In genomic region chr2:52675278-52675987, GRCm38 (mm10) we compare ENCODE assay signal across 8 mouse cellular contexts. TPM values are rescaled to one million over a fixed set of nuclear protein-coding genes. Genes with fewer than 3 reads are reported as not detected.
DNase-seq lines count a peak whose midpoint lies in the region; ATAC-seq and TF ChIP-seq lines count a peak whose summit lies in the region.

No protein-coding gene starts in this region.

- H3K4me1 ChIP-seq in bone marrow macrophage, adult 2 months (ENCODE audit: control insufficient read depth, insufficient read depth, low read length) = peaks cover 3% of the 10 kb centered on the region; the same call in 1 of the 2 replicates
- peaks cover 16% of the 10 kb centered on the region for H3K4me1 ChIP-seq in forebrain, embryonic 12.5 days
- H3K4me1 ChIP-seq in kidney, postnatal 0 days (replicated peaks; ENCODE audit: insufficient read depth, low read length) = 0 out of 2 replicates have a peak, but pooled peaks cover 6% of the 10 kb centered on the region

- H3K27me3 ChIP-seq in forebrain, embryonic 12.5 days = peaks cover 38% of the 10 kb centered on the region
- peaks cover 4% of the 10 kb centered on the region; the same call in 1 of the 2 replicates for H3K27me3 ChIP-seq in kidney, postnatal 0 days (ENCODE audit: insufficient read depth, low read length)
- H3K27me3 ChIP-seq in myocyte (ENCODE audit: control insufficient read depth, insufficient read depth, insufficient read length) = peaks cover 25% of the 10 kb centered on the region

- TF ChIP-seq POLR2A in bone marrow macrophage, adult 2 months (IDR thresholded peaks at IDR 0.05; ENCODE audit: borderline replicate concordance, low read depth, low read length) = no peak
- TF ChIP-seq POLR2A in myocyte (IDR thresholded peaks at IDR 0.05; ENCODE audit: insufficient read length, low read depth) = no peak

- peak overlapping the region; percentile 73 for H3K4me3 ChIP-seq in layer of hippocampus, adult 2 months
- H3K4me3 ChIP-seq in bone marrow macrophage, adult 2 months (ENCODE audit: insufficient read depth, low read length) = peak overlapping the region; percentile 57
- H3K4me3 ChIP-seq in forebrain, embryonic 12.5 days (replicated peaks) = peak overlapping the region; percentile 69
- peak overlapping the region; percentile 71 for H3K4me3 ChIP-seq in kidney, postnatal 0 days (replicated peaks; ENCODE audit: low read depth, low read length)
- H3K4me3 ChIP-seq in myocyte = no peak overlapping the region

- H3K79me2 ChIP-seq in myocyte (ENCODE audit: control insufficient read depth, insufficient read depth) = no peaks in the 10 kb centered on the region

- peak overlapping the region; percentile 98 for H3K4me2 ChIP-seq in forebrain, embryonic 12.5 days
- peak overlapping the region; percentile 94 for H3K4me2 ChIP-seq in kidney, postnatal 0 days (ENCODE audit: low read length)
- peak overlapping the region; percentile 60 for H3K4me2 ChIP-seq in myocyte (ENCODE audit: low read depth)

- no peaks in the 10 kb centered on the region for H3K36me3 ChIP-seq in forebrain, embryonic 12.5 days (replicated peaks)
- H3K36me3 ChIP-seq in kidney, postnatal 0 days (ENCODE audit: insufficient read depth, low read length) = no peaks in the 10 kb centered on the region
- H3K36me3 ChIP-seq in myocyte (ENCODE audit: control insufficient read depth, insufficient read depth) = no peaks in the 10 kb centered on the region

- DNase-seq in layer of hippocampus, adult 2 months (ENCODE audit: low spot score in 2 of 2) = no peak
- no peak for DNase-seq in layer of hippocampus, adult 8-10 months (ENCODE audit: low spot score in 2 of 2)
- DNase-seq in kidney, postnatal 0 days (ENCODE audit: low spot score) = no peak
- DNase-seq in left cerebral cortex, adult 11 months (ENCODE audit: low spot score) = no peak
- DNase-seq in layer of hippocampus, postnatal 14 days (ENCODE audit: low spot score in 2 of 2) = no peak

- H3K9me3 ChIP-seq in forebrain, embryonic 12.5 days = no peaks in the 10 kb centered on the region
- no peaks in the 10 kb centered on the region for H3K9me3 ChIP-seq in kidney, postnatal 0 days (replicated peaks; ENCODE audit: low read length)

- peak overlapping the region; percentile 93 for H3K27ac ChIP-seq in layer of hippocampus, adult 2 months
- H3K27ac ChIP-seq in bone marrow macrophage, adult 2 months (ENCODE audit: insufficient read depth, low read depth, low read length) = no peak overlapping the region
- H3K27ac ChIP-seq in forebrain, embryonic 12.5 days = no peak overlapping the region
- peak overlapping the region; percentile 62; the same call in 1 of the 2 replicates for H3K27ac ChIP-seq in kidney, postnatal 0 days

- H3K9ac ChIP-seq in forebrain, embryonic 12.5 days = peak overlapping the region; percentile 77
- H3K9ac ChIP-seq in kidney, postnatal 0 days (ENCODE audit: low read depth, low read length) = peak overlapping the region; percentile 66

- 0% methylated on average over 36 of the region's 42 CpGs for WGBS in forebrain, embryonic 12.5 days
- WGBS in kidney, postnatal 0 days = under 1% methylated on average over 35 of the region's 42 CpGs

- H3ac ChIP-seq in myocyte (ENCODE audit: control insufficient read depth, insufficient read length) = no peak overlapping the region

- peak; percentile 74; the same call in 1 of the 2 replicates for ATAC-seq in forebrain, embryonic 12.5 days (ENCODE audit: low FRiP score)
- ATAC-seq in kidney, postnatal 0 days (replicated peaks; ENCODE audit: low FRiP score, low read depth) = peak; percentile 47

- TF ChIP-seq CTCF in layer of hippocampus, adult 2 months (conservative IDR thresholded peaks at IDR 0.05) = no peak
- TF ChIP-seq CTCF in bone marrow macrophage, adult 2 months (IDR thresholded peaks at IDR 0.05; ENCODE audit: low read depth, low read length) = no peak
- TF ChIP-seq CTCF in kidney, postnatal 0 days (IDR thresholded peaks at IDR 0.05; ENCODE audit: low read depth) = no peak

TF ChIP-seq in myocyte, 11 proteins besides CTCF, POLR2A, EP300 and RAD21:
- TF ChIP-seq MYOG (IDR thresholded peaks at IDR 0.05; ENCODE audit: control insufficient read depth in 1 of 3, insufficient read depth in 1 of 3, insufficient read length in 2 of 3, low read depth in 2 of 3) (no peak), E2F4 (IDR thresholded peaks at IDR 0.05; ENCODE audit: insufficient read depth) (no peak), SRF (IDR thresholded peaks at IDR 0.05; ENCODE audit: control insufficient read depth, insufficient read length, low read depth) (no peak), TCF12 (IDR thresholded peaks at IDR 0.05; ENCODE audit: insufficient read depth, poor library complexity, severe bottlenecking) (no peak), USF1 (IDR thresholded peaks at IDR 0.05; ENCODE audit: low read depth) (no peak), TCF3 (IDR thresholded peaks at IDR 0.05; ENCODE audit: insufficient read length, low read depth) (no peak), POLR2AphosphoS2 (IDR thresholded peaks at IDR 0.05; ENCODE audit: insufficient read length, low read depth) (no peak), MYOD1 (IDR thresholded peaks at IDR 0.05; ENCODE audit: control insufficient read depth in 1 of 3, insufficient read length in 2 of 3, low read depth in 2 of 3) (no peak), MAX (IDR thresholded peaks at IDR 0.05; ENCODE audit: low read depth) (no peak), CEBPB (IDR thresholded peaks at IDR 0.05; ENCODE audit: insufficient read depth, poor library complexity, severe bottlenecking) (no peak), REST (IDR thresholded peaks at IDR 0.05; ENCODE audit: insufficient read depth, insufficient read length) (no peak)

RNA-seq across cellular contexts. Expression of gene Cacnb4, which starts 1.2 kb away (rescaled TPM):
- 10 to 100 TPM; 69.7 to 81.2 TPM for total RNA-seq in layer of hippocampus, adult 2 months (2021)
- total RNA-seq in layer of hippocampus, adult 8-10 months (2022) = 10 to 100 TPM; 79.3 to 85.5 (median 80.2) TPM
- 0.07 TPM in 1 of 2 replicates, not detected in the other for polyA plus RNA-seq in bone marrow macrophage, adult 2 months (2012; ENCODE audit: insufficient read depth, insufficient read length, missing spikeins)
- 4.1 and 6.1 TPM in 2 replicates for polyA plus RNA-seq in forebrain, embryonic 12.5 days (2016; fragmentation: Nextera tagmentation; extraction: Ambion mirVana)
- polyA plus RNA-seq in kidney, postnatal 0 days (2015; fragmentation: Nextera tagmentation; extraction: Ambion mirVana) = 1.4 and 2.0 TPM in 2 replicates
- polyA plus RNA-seq in myocyte (2012; fragmentation: generic; extraction: Trizol) = 0.01 TPM
- 10 to 100 TPM; 61.0 to 72.8 TPM for total RNA-seq in layer of hippocampus, postnatal 14 days (2021)

Comparison
In these comparisons a context has a peak if more than half of its experiments do, and no peak if none do; other contexts are left out.
1. H3K27ac ChIP-seq: peak in layer of hippocampus, adult 2 months (single experiment) and kidney, postnatal 0 days (single experiment); none in bone marrow macrophage, adult 2 months (single experiment) and forebrain, embryonic 12.5 days (single experiment).
2. Peak in every context shown above with its lines, with median percentiles within 50 percentile points of each other: H3K4me2 ChIP-seq.